Mouse (Mus musculus) G1E (cell line): ENCODE measurements around the gene Artn. TPM values are rescaled to one million over a fixed set of nuclear protein-coding genes. Genes with fewer than 3 reads are reported as not detected.

Source experiments
- ATAC-seq: 2 replicates; pipeline ENCODE4 v1.8.0; 2016; ENCODE audit warnings: mild to moderate bottlenecking; ENCODE audit not compliant: insufficient number of reproducible peaks, poor library complexity, low FRiP score, severe bottlenecking; ENCODE audit errors: extremely low read depth
- DNase-seq: peaks from one replicate; pipeline ENCODE4 v3.0.0; 2012; ENCODE audit warnings: low spot score
- H3K27me3 ChIP-seq: 2 replicates; pipeline ENCODE4 v1.6.1; 2012; ENCODE audit warnings: mild to moderate bottlenecking, low read length, inconsistent platforms; ENCODE audit not compliant: insufficient read depth
- H3K36me3 ChIP-seq: replicated peaks from 2 replicates; pipeline ENCODE3; 2012; ENCODE audit warnings: mild to moderate bottlenecking, inconsistent platforms
- H3K4me1 ChIP-seq: 2 replicates; pipeline ENCODE4 v1.6.1; 2012; ENCODE audit warnings: low read depth, low read length, inconsistent platforms, mixed read lengths; ENCODE audit not compliant: insufficient read depth
- H3K4me3 ChIP-seq: 2 replicates; pipeline ENCODE4 v1.5.1; 2012; ENCODE audit warnings: low read depth, mild to moderate bottlenecking, inconsistent platforms, low read length, moderate library complexity, mixed read lengths
- H3K9me3 ChIP-seq: replicated peaks from 2 replicates; pipeline ENCODE4 v1.6.1; 2012; ENCODE audit warnings: inconsistent platforms
- CTCF ChIP-seq: IDR thresholded peaks from 2 replicates; pipeline ENCODE4 v1.5.1; 2012; ENCODE audit warnings: low read depth, low read length, inconsistent platforms, mixed read lengths
- GATA1 ChIP-seq: IDR thresholded peaks from 2 replicates; pipeline ENCODE4 v1.6.1; 2012; ENCODE audit warnings: borderline replicate concordance, low read length, inconsistent platforms, mixed read lengths
- GATA2 ChIP-seq: IDR thresholded peaks from 2 replicates; pipeline ENCODE4 v1.6.1; 2012; ENCODE audit warnings: low read depth, low read length, inconsistent platforms, borderline replicate concordance
- POLR2AphosphoS5 ChIP-seq: IDR thresholded peaks from 2 replicates; pipeline ENCODE4 v1.6.1; 2012; ENCODE audit warnings: low read depth, low read length, inconsistent platforms; ENCODE audit not compliant: insufficient replicate concordance
- TAL1 ChIP-seq: conservative IDR thresholded peaks from 2 replicates; pipeline ENCODE4 v1.6.1; 2012; ENCODE audit warnings: low read depth, low read length, inconsistent platforms, mixed read lengths
- polyA plus RNA-seq: library from polyadenylated mRNA; stranded (reverse); fragments of >175 nt; gene quantifications from 2 replicates; pipeline ENCODE4 v1.2.3, GENCODE M21; 2012
- total RNA-seq, 2 experiments: library from RNA; stranded (forward) in 1 of 2; stranded (reverse) in 1 of 2; fragments of 200-1000 nt in 1 of 2; fragments of >200 nt in 1 of 2; fragmentation: Nextera tagmentation in 1 of 2; gene quantifications; 2 replicates each; pipeline ENCODE4 v1.2.3; 2014 to 2017

Gene Artn
- total and polyA plus RNA-seq, 3 experiments: 0.11 TPM; not detected in 2

DNA sequence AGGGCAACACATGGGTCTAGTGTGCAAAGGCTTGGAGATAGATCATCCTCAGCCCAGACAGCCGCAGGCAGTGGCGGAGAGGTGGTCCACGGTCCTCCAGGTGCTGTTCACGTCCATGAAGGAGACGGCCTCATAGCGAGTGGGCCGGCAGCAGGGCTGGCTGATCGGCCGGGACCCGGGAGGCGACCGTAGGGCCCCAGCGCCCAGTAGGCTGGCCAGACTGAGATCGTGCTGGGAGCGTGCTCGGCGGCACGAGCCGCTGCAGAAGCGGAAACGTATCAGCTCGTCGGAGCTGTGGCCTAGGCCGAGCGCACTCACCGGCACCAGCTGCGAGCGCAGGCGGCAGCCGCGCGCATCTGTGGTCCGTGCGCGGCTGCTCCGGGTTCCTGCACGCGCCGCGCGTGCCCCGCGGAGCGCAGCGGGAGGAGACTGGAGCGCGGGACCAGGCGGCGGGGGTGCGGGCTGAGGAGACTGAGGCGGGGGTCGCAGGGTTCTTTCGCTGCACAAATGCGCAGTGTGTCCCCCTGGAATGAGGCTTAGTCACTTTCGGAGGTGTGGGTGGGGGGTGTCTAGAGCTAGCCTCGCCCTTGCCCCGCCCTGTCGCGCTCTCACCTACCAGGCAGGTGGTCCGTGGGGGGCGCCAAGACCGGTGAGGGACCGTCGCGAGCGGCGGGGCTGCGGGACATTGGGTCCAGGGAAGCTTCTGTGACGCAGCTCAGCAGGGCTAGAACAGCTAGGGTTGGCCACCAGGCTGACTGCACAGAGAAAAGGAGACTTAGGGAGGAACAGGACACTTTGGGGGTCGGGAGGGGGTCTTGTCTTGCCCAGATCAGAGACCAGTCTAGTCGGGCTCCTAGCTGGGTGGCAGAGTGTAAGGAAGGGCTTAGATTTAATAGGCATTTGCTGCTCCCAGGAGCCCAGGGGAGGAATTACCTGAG, 2.7 kb downstream of the Artn start:
- H3K27me3 ChIP-seq: peaks cover 73% of the 10 kb centered on the region
- H3K4me3 ChIP-seq: no peak overlapping the region
- peaks cover 5% of the 10 kb centered on the region for H3K9me3 ChIP-seq
- no peaks in the 10 kb centered on the region for H3K36me3 ChIP-seq
- TF ChIP-seq POLR2AphosphoS5: no peak
- peaks cover 29% of the 10 kb centered on the region for H3K4me1 ChIP-seq
- no peak for ATAC-seq
- no peak for DNase-seq

DNA sequence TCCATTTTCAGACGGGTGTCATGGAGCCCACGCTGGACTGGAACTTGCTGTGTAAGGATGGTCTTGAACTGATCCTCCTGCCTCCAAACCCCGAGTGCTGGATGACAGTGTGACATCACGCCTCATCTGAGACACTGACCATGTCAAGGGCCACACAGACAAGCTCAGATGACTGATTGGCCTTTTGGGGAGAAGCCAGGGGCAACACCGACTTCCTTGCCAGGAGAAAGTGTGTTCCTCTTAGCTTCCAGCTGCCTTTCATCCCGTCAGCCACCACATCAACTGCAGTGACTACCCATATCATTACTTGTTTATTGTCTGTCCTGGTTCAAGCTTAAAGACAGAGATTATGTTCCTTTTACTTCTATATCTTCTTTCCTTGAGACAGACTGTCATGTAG, 4.6 kb downstream of the Artn start:
- TF ChIP-seq GATA1: no peak
- TF ChIP-seq POLR2AphosphoS5: no peak
- TF ChIP-seq CTCF: no peak
- no peak for TF ChIP-seq TAL1
- no peak for ATAC-seq

DNA sequence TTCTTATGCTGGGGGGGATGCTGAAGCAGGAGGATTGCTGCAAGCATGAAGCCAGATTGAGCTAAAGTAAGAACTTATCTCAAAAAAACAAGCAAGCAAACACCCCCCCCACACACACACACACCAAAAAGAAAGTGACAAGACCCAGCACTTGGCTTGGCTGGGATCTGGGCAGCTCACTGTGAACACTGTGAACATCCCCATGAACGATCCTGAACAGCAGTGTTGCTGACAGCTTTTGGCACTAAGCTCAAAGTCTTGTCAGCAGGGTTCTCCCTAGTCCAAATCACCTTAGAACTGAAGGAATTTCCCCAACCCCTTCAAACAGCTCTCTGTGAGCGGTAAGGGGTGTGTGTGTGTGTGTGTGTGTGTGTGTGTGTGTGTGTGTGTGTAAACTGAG, 6.1 kb downstream of the Artn start:
- Histone ChIP-seq H3K36me3 (no peaks in the 10 kb centered on the region), H3K4me3 (no peak overlapping the region), H3K4me1 (peaks cover 17% of the 10 kb centered on the region), H3K9me3 (peaks cover 5% of the 10 kb centered on the region), H3K27me3 (peaks cover 59% of the 10 kb centered on the region)
- DNase-seq: no peak
- TF ChIP-seq TAL1: no peak
- TF ChIP-seq GATA1: no peak
- no peak for TF ChIP-seq POLR2AphosphoS5
- TF ChIP-seq GATA2: no peak
- TF ChIP-seq CTCF: no peak
- ATAC-seq: no peak

More for the DNA sequence above, 4.6 kb downstream of the Artn start:
- peaks cover 70% of the 10 kb centered on the region for H3K27me3 ChIP-seq
- H3K9me3 ChIP-seq: peaks cover 5% of the 10 kb centered on the region
- no peak for DNase-seq
- H3K4me3 ChIP-seq: no peak overlapping the region
- H3K4me1 ChIP-seq: peaks cover 29% of the 10 kb centered on the region
- no peaks in the 10 kb centered on the region for H3K36me3 ChIP-seq

DNA sequence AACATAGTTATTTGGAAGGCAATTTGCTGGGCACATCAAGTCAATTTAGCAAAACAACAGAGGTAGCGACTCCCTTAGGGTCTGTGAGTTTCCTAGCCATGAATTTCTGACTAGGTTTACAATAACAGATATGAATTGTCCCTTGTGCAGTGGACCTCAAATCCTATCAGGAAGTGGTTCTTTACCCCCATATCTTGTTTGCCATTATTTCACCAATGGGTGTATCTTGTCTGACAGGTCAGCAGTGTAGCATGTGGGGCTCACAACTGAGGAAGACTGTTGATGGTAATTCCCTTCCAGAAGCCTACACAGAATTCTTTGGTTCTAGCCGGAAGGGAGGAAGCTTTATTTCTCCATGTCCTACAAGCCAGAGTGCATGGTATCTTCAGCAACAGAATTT, 8.2 kb downstream of the Artn start:
- H3K9me3 ChIP-seq: peaks cover under 1% of the 10 kb centered on the region; the same call in 1 of the 2 replicates
- H3K4me3 ChIP-seq: no peak overlapping the region
- peaks cover 6% of the 10 kb centered on the region for H3K36me3 ChIP-seq
- H3K27me3 ChIP-seq: peaks cover 38% of the 10 kb centered on the region
- TF ChIP-seq POLR2AphosphoS5 (no peak), TAL1 (no peak), GATA2 (no peak), CTCF (no peak), GATA1 (no peak)
- no peak for DNase-seq
- no peak for ATAC-seq
- peaks cover 16% of the 10 kb centered on the region for H3K4me1 ChIP-seq

DNA sequence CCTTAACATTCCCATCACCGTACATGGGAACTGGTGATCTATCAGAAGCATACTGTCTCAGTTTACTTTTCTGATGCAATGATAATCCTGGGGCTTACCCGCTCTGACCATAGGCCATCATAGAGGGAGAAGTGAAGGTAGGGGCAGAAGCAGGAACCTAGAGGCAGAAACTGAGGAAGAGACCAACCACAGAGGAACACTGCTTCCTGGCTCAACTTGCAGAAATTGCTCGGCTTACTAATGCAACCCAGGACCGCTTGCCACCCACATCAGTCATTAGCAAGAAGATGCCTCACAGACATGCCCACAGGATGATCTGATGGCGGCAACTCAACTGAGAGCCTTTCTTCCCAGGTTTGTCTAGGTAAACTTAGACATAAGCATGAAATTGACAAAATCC, 10.8 kb downstream of the Artn start:
- peaks cover 21% of the 10 kb centered on the region for H3K27me3 ChIP-seq
- H3K4me3 ChIP-seq: no peak overlapping the region
- no peak for TF ChIP-seq TAL1
- no peak for TF ChIP-seq POLR2AphosphoS5
- TF ChIP-seq CTCF: no peak
- TF ChIP-seq GATA2: no peak
- TF ChIP-seq GATA1: no peak
- ATAC-seq (no peak), DNase-seq (no peak)
- H3K4me1 ChIP-seq: peaks cover 31% of the 10 kb centered on the region
- no peaks in the 10 kb centered on the region for H3K9me3 ChIP-seq
- H3K36me3 ChIP-seq: peaks cover 6% of the 10 kb centered on the region

DNA sequence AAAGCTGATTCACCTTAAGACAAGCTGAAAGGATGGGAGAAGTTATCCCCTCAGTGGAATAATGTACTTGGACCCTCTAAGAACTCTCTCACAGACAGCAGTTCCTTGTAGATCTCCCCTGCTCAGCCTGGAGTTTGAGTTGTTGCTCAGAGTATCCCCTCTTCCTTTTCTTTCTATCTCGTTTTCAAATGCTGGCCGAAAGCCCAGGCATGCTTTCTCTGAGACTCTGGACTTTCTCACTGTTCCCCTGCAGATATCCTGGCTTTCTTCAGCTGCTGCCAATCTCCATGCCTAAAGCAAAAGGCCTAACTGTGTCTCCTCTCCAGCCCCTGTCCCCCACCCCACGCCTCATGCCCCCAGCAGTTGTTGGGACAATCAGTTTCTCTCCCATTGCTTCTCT, 11.3 kb downstream of the Artn start:
- no peak for DNase-seq
- peaks cover 36% of the 10 kb centered on the region for H3K4me1 ChIP-seq
- TF ChIP-seq TAL1 (no peak), CTCF (no peak), GATA1 (no peak), GATA2 (no peak), POLR2AphosphoS5 (no peak)
- H3K27me3 ChIP-seq: peaks cover 17% of the 10 kb centered on the region
- no peak for ATAC-seq
- H3K9me3 ChIP-seq: no peaks in the 10 kb centered on the region
- H3K36me3 ChIP-seq: peaks cover 6% of the 10 kb centered on the region
- H3K4me3 ChIP-seq: no peak overlapping the region

DNA sequence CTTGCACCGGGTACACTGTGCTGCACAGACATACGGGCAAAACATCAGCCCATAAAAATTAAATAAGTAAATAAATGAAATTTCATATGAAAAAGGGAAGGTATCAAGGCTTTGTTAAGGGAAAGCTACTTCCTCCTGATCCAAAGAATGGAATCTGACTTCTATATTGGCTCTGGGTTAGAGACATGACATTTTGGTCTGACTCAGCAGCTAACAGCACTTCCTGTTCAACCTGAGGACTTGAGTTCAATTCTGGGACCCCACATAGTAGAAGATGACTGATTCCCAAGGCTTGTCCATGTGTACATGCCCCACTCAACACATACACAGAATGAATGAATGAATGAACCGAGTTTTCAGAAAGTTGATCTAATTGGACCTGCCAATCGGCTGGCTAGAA, 11.7 kb downstream of the Artn start:
- no peak for ATAC-seq
- Histone ChIP-seq H3K4me3 (no peak overlapping the region), H3K27me3 (peaks cover 13% of the 10 kb centered on the region), H3K9me3 (no peaks in the 10 kb centered on the region), H3K36me3 (peaks cover 10% of the 10 kb centered on the region), H3K4me1 (peaks cover 36% of the 10 kb centered on the region)
- no peak for DNase-seq
- TF ChIP-seq GATA1 (no peak), CTCF (no peak), POLR2AphosphoS5 (no peak), TAL1 (no peak), GATA2 (no peak)
